Mouse (Mus musculus) testis, postnatal 10 days (tissue): Measurements from ENCODE around the gene I0C0044D17Rik.

Experiments used
- DNase-seq: peaks from one replicate; pipeline ENCODE4 v3.0.0; 2021; ENCODE audit warnings: low spot score

I0C0044D17Rik gene

DNA sequence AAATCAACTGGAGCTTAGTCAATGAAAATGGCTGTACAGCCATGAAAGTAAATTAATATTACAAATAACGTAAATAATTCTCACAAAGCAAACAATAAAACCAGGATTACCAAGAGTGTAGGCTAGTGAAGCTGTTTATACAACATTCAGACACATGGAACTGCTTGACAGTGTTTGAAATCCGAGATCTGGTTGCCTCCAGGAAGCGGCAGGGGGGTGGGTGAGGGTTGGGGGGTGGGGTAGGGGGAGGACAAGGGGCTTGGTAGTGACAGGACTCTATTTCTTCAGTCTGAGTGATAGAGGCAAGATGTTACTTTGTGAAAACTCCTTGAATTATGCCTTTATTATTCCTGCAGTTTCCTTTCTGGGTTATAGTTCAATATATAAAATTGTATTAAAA lies 3.1 kb upstream of the I0C0044D17Rik start:
- no peak for DNase-seq

DNA sequence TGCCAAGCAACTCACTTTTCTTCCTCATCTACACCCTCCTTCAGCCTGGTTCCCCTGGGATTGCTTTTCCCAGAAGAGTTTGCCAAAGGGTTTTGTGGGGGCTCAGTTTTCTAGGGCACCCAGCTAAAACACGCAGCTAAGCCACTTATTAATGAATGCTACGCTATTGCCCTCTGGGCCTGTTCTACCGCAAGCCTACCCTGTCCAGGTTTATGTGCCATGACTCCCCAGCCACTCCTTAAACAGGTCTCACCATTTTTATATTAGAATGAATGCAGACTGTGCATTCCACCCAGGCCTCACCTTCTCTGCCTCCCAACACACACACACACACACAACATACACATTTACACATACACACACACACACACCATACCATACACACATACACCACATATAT lies 593 bp downstream of the I0C0044D17Rik start:
- DNase-seq = no peak

DNA sequence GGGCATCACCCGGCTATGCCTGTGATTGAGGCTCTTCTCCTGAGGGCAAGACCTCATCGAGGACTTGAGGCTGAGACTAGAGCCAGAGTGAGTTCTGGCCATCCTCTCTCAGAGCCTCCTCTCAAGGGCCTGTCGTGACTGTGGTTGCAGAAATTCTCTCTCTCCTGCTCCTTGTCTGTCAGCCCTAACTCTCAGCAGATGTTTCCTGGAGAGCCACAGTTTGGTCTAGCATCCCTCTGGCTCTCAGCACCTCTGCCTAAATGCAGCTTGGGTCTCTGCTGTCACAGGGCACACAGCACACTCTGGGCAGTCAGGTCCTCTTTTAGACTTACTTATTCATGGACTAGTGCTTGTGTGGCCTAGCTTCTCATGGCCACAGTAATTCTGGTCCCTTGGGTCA lies 1.2 kb downstream of the I0C0044D17Rik start:
- no peak for DNase-seq

DNA sequence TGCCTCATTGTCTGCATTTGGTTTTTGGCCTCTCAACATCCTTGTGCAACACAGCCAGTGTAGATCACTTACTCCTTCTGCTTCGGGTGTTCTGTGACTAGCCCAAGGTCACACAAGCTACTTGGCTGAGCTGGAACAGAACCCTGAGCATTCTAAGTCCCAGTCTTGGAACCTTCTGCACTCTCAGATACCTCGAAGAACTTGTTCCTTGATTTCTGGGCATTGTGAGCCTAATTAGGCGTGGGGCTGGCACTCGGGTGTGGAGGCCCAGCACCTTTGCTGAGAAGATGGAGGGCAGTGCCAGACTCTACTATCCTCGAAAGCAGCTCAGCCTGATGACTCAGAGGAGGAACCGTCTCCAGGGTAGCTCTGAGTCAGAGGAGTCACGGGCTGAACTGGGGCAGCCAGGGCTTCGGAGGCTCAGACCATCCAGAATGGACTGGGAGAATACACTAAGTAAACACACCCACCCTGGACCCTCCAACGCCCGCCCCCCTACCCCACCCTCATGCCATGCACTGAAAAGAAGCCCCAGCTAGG lies 4.4 kb downstream of the I0C0044D17Rik start:
- no peak for DNase-seq

DNA sequence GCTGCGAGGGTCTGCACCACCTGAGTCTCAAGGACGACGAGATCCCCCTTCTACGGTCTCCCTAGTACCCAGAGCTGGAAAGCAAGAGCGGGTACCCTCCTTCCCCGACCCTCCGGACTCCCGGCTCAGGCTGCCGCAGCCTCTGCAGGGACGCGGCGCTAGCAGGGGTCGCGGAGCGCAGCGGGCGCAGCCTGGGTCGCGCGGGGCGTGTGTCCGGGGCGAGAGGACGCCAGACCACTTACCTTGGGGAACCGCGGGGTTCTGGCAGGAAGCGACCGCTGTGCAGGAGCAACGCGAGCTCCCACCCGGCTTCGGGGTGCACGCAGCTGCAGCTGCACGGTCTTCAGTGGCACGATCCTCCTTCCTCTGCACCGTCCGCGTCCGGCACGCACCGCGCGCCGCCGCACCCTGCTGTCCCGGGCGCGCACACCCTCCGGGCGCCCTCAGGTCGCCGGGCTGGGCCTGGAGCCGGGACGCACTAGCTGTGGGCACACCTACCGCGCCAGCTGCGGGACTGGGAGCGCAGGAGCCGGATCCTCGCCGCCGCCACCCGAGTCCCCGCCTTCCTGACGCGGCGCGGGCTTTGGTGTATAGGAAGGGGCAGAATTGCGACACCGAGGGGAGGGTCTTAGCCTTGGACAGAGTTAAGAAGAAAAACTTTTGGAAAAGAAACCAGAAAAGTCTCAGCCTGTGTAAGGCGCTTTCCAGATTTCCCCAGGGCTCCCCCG lies 6.3 kb downstream of the I0C0044D17Rik start, which contains the start of gene Kank4:
Gene Kank4, minus strand, starts transcription at position 354 of the 728 bp plus-strand sequence.
- peak; percentile 63 for DNase-seq

DNA sequence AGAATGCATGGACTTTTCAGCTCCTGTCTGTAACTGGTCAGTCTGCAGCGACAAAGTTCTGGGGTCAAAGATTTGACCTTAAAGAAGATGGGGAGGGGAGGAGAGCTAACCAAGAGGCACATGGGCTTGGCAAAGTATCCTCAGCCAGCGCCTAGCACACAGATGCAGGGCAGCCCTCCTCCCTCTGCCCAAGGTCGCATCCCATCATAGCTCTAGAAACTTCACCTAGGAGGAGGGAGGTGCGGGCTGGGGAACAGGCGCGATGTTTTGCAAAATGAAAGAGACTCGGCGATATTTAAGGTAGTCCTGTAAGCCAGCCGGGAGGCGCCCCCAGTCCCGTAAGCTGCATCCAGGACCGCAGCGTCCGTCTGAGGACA lies 6.8 kb downstream of the I0C0044D17Rik start:
- peak; percentile 43 for DNase-seq

DNA sequence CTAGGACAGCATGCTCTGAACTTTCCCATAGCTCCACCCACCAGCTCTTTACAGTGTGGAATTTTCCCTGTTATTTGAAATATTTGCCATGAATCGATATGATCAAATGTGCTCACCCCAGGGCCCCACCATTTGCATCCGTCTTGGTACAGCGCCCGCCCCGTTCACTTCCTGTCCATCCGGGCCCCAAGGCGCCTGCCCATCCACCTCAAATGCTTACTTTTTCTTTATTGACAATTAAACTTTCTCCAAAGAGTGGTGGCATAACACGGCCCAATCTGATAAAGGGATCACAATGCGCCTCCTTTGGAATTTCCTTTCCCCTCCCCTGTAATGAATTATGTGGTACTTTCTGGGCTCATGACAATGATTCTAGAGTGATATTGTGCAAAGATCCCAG lies 17.3 kb downstream of the I0C0044D17Rik start:
- DNase-seq = no peak

DNA sequence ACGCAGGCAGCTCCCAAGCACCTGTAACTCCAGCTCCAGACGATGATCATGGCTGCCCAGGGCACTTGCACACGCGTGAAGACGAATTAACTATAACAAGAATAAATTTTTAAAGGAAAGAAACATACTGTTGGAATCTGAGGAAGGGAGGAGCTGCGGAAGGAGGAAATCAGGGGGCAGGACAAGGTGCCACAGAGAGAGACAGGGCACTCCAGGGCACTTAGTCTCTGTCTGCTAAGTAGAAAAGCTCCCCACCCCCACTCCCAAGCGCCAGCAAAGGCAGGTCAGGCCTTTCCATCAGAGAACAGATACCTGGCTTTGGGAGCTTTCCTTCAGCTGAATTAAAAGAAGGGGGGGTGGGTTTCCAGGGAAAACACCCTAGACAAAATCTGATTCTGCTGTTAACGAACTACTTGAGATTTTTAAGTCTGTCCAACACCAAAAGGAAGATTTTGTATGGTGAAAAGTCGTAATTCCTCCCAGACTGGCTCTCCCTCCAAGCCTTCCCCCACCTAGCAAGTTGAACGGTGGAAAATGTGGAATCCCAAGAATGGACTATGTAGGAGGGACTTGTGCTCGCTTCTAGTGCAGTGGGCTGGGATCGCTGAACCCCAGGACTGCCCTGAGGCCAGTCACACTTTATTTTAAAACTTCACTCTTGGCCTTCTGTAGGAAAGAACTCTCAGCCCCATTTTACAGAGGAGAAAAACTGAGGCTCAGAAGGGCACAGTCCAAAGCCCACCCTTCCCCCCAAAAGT lies 18.2 kb downstream of the I0C0044D17Rik start:
- DNase-seq = no peak

DNA sequence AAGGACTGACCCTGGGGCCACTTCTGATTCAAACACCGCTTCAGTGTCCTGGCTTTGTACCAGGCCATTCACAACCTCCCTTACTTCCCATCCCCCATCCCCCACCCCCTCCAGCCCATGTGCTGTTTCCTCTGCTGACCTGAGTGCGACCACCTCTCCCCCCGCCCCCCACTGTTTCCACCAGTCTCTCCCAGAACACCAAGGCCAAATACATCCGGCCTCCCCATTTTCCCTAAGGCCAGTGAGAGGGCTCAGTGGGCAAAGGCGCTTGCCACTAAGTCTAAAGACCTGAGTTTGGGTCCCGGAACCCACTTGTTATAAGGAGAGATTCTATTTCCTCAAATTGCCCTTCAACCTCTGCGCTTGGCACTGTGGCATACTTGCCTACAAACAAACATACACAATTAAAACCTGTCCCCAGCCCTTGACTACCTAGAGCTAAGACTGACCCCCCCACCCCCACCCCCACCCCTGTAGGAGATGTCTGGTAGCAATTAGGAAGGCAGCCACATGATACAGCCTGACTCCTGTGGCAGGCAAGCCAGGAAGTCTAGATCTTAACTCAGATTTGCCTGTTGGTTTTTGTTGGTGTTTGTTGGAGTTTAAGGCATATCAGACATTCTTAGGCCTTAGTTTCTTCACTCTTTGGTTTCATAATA lies 19.0 kb downstream of the I0C0044D17Rik start:
- no peak for DNase-seq

DNA sequence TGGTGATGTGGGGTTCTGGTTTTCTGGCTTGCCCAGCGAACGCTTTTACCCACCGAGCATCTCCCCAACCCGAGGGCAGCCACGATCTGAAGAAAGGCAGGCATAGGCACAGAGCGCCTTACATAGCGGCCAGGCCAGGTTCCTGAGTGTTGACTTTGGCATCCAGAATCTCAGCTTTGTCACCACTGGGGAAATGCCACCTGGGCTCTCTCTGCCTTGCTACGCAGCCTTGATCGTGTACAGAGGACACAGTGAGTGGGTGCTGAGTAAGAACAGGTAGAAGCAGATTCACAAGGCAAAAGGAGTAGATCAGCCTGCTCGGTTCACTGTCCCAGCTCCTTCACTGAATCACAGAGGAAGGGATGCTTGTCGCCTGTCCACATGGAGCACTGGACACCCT lies 21.9 kb downstream of the I0C0044D17Rik start:
- DNase-seq = no peak

DNA sequence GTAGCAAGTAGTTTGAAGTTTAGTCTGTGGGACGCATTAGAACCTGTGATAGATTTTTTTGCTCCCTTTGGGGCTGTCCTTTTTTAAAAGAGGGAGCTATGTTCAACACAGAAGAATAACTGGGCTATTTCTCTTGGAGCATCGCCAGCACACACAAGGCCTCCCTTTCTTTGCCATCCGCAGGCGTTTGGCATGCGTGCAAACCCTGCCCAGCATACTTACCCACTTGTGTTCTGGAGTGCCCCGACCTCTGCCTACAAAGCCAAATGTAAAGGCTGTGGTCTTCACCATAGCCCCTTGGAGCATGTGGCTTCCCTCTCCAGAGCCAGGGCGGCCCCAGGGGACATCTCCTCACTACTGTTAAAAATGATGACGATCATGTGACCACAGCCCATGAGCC lies 22.8 kb downstream of the I0C0044D17Rik start:
- no peak for DNase-seq

DNA sequence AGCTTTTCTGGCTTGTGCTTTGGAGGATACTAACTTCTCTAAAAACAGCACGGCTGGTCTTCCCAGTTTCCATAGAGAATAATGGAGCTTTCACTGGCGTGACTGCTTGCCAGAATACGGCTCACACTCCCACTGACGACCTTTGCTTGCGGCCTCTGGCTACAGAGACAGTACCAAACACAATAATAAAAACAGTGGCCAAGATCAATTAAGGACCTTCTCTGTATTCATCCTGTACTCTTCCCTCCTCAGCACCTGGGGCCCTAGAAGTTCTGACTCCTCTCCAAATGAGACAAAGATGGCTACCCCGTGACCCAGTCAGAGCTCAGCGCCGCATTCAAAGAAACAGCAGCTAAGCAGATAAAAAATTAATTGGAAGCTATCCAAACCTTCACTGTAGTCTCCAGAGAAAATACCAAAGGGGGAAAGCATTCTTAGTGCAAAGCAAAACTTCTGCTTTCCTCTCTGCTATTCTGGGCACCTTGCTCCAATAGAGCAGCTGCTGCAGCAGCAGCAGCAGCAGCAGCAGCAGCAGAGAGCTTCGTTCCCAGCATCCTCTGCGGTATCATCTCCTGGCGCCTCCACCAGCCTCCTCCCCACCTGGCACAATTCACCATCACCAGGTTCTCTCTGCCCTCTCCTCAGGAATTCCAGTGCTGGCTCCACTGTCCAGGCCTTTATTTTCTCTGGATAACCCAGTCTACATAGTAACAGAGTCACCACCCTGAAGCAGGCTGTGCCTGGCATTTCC lies 26.9 kb downstream of the I0C0044D17Rik start:
- DNase-seq = peak; percentile 65

DNA sequence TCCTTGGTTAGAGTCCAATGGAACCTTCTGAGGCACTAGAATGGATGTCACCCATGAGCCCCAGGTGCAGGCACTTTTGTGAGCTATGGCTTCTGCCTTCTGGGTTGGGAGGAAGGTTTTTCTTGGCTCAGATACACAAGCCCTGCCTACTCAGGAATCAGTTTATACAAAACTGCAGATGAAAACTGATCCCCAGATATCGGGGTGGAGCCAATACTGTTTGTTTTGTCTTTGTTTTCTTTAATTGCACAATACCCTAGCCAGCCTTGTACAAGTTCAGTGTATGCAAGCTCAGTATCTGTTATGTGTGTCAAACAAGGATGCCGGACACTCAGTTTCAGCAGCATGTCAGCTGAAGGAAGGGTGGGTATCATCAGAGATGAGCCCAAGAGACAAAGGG lies 28.4 kb downstream of the I0C0044D17Rik start:
- DNase-seq = no peak

DNA sequence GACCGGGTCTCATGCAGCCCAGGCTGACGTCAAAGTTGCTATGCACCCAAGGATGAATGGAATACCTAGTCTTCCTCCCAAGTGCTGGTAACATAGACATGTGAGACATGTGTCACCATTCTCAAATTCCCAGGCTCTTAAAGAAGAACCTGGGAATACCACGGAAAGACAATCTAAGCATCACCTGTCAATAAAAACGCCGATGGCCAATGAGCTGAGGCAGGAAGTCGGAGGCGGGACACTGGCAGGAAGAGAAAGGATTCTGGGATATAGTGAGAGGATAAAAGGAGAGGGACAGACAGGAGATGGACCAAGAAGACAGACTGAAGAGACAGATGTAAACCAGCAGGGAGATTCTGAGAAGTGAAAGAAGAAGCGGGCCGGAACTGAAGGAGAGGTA lies 30.2 kb downstream of the I0C0044D17Rik start:
- DNase-seq = no peak

DNA sequence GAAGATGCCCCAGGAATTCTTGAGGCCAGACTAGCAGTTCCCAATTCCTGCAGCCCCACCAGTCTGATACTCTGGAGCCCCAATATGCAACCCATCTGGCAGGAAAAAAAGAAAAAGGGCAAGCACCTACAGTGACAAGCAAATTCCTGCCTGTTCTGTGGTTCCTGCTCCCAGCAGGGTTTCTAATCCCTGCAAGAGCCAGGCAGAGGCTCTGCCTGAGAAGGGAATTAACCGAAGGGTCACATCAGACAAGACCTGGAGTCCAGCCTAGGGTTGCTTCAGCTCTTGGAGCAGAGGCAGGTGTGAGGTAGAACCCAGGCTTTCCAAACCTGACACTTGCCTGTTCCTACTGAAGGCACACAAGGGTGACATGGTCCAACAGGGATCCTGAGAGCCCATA lies 32.9 kb downstream of the I0C0044D17Rik start:
- DNase-seq = no peak

DNA sequence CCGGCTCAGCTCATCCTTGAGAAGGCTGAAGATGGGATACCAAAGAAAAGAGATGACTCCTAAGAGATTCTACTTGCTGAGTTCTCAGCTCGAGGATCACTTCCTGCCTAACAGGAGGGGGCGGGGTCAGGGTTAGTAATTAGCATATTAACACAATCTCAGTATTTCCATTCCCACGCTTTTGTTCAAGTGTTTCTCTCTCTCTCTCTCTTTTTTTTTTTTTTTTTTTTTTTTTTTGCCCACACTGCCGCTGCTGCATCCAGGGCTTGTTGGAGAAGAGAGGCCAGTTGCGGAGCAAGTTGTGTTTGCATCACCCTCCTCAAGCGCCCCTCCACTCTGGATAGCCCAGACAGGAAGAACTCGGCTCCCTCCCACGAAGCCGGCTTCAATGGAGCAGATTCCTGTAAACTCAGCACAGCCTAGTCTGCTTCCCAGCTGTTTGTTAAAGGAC lies 33.8 kb downstream of the I0C0044D17Rik start:
- peak; percentile 57 for DNase-seq

DNA sequence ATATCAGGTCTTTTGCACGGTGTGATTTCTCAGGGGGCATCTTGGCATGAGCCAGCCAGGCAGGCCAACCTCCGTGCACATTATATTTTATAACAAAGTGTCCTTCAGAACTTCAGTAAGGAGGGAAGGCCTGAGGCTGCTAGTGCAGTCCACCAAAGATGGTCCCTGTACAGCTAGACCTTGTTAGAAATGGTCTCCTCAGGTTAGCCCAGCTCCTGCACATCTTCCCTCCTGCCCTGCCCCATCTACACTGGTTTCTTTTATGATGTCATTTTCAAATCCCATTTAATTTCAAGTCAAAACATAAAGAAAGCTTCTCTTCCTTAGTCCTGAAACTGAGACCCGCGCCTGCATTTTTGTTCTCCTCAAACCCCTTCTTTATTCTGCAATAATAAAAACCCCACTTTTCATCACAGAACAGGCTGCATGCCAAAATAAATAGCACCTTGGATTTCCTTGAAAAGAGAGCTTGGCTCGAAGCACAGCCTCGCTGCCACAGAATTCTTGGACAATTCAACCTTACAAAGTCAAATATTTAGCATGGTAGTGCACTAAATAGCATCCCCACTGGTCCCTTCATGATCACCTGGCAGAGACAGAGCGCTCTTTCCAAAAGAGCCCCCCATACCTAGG lies 34.4 kb downstream of the I0C0044D17Rik start:
- DNase-seq = no peak

DNA sequence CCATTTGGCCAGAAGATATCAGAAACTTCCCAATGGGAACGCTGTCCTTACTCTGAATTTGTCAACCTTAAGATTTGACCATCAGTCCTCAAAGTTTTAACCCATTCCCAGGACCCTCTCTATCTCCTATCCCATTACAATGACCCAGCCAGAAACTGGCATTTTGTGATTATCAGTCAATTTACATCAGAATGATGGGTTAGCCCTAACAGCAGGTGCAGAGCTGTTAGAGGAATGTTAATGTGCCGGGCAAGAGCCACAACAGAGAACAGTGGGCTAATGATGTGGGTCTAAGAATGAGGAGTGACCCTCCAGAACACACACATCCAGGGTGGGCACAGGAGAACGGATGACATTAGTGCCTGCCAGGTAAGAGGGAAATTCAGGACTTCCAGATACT lies 37.4 kb downstream of the I0C0044D17Rik start:
- DNase-seq = no peak

DNA sequence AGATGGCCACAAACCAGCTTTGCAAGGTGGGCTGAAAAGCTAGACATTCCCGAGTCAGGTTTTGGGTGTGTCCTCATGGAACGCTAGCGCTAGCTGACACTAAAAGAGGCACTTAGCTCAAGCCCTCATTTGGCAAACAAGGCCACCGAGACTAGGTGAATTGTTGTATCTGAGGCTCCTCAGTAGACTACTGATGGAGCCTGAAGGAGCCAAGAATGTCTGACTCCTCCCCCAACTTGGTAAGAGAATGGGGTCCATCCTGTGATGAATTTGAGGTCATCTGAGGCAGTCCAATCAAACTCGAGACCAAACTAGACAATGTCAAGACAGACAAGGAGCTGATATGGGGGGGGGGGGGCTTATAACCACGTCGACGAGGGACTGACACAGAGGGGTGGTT lies 37.8 kb downstream of the I0C0044D17Rik start:
- DNase-seq = no peak

DNA sequence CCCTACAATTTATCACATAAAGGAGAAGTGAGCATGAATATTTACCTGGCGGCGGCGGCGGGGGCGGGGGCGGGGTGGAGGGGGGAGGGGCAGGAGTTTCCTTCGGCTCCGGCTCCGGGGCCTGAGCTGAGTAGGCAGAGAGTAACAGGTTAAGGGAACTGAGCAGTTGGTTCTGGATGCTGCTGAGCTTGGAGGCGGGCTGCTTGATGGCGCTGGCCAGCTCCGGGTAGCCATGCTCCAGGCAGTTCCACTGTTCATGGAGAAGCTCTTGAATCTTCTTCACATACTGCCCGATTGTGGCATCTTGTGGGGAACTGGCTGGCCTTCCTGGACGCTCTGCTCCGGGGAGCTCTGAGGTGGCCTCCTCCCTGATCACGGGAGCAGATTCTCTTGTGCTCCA lies 45.4 kb downstream of the I0C0044D17Rik start:
- DNase-seq = no peak

DNA sequence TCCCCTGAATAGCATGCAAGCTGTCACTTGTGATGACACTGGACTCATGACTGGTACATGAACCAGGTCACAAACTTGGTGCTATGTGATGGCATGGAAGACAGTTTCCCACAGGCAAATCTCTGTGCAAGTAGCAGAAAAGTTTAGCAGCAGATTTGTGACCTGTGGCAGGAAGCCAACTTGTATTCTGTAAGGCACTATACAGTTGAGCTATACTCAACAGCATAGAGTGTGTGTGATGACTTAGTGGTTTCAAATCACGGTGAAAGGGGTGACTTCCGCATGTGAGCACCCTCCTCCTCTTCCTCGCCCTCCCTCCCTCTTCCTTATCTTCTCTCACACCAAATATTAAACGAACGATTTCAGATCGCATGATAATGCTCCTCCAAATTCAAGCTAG lies 46.2 kb downstream of the I0C0044D17Rik start:
- DNase-seq = no peak
